Mouse (Mus musculus) heart, adult 8-10 months (tissue): ENCODE measurements around the gene Pou6f1. TPM values are rescaled to one million over a fixed set of nuclear protein-coding genes. Genes with fewer than 3 reads are reported as not detected.

Experiments used
- microRNA-seq: library from miRNA; unstranded; fragments of <30 nt; microRNA quantifications from one replicate; pipeline ENCODE4 v1.2.0, GENCODE M21; 2022
- total RNA-seq, 4 experiments: library from RNA; stranded (reverse); gene quantifications; 2 replicates each; pipeline ENCODE4 v1.2.4; 2022

The Pou6f1 gene
- total RNA-seq, 4 experiments from 2014 or later: 11.1 to 17.3 (median 13.8) TPM

Small RNAs within 50 kb of the gene (microRNA-seq; reads per million reads assigned to microRNA genes)
- not detected for gene Mir6961

Other genes with a start within 250 kb of the Pou6f1 start
- under 1 TPM in 1 of 4 experiments, not detected in 3; 0.66 TPM for gene Methig1, start 246.8 kb downstream of the Pou6f1 start, total RNA-seq
- gene Mettl7a2, start 246.8 kb downstream of the Pou6f1 start, total RNA-seq: 1 to 10 TPM in 2 of 4 experiments, under 1 TPM in 2; 0.79 to 2.2 (median 0.99) TPM
- gene Higd1c, start 235.4 kb downstream of the Pou6f1 start, total RNA-seq: not detected
- not detected for gene Gm5475, start 177.8 kb downstream of the Pou6f1 start, total RNA-seq
- gene Slc11a2, start 174.9 kb downstream of the Pou6f1 start, total RNA-seq: 10 to 100 TPM; 49.0 to 61.5 (median 51.9) TPM
- gene Letmd1, start 131.0 kb downstream of the Pou6f1 start, total RNA-seq: 10 to 100 TPM; 11.2 to 14.0 (median 11.8) TPM
- gene Csrnp2, start 104.5 kb downstream of the Pou6f1 start, total RNA-seq: 1 to 10 TPM; 2.4 to 3.1 (median 2.7) TPM
- 10 to 100 TPM; 14.3 to 17.3 (median 15.6) TPM for gene Tfcp2, start 48.0 kb downstream of the Pou6f1 start, total RNA-seq
- gene Dazap2, start 15.4 kb upstream of the Pou6f1 start, total RNA-seq: 100 to 1,000 TPM; 170 to 189 (median 183) TPM
- gene Smagp, start 37.0 kb upstream of the Pou6f1 start, total RNA-seq: 10 to 100 TPM; 10.9 to 20.2 (median 11.9) TPM
- gene Bin2, start 69.6 kb upstream of the Pou6f1 start, total RNA-seq: 1 to 10 TPM in 2 of 4 experiments, under 1 TPM in 2; 0.84 to 2.6 (median 1.1) TPM
- 1 to 10 TPM; 1.1 to 2.0 (median 1.5) TPM for gene Cela1, start 87.9 kb upstream of the Pou6f1 start, total RNA-seq
- under 1 TPM; 0.54 to 0.86 (median 0.64) TPM for gene Galnt6, start 129.4 kb upstream of the Pou6f1 start, total RNA-seq
- gene Slc4a8, start 161.8 kb upstream of the Pou6f1 start, total RNA-seq: 1 to 10 TPM; 1.9 to 4.3 (median 2.8) TPM